8 mouse cellular contexts compared by ENCODE assay signal in the genomic region with DNA sequence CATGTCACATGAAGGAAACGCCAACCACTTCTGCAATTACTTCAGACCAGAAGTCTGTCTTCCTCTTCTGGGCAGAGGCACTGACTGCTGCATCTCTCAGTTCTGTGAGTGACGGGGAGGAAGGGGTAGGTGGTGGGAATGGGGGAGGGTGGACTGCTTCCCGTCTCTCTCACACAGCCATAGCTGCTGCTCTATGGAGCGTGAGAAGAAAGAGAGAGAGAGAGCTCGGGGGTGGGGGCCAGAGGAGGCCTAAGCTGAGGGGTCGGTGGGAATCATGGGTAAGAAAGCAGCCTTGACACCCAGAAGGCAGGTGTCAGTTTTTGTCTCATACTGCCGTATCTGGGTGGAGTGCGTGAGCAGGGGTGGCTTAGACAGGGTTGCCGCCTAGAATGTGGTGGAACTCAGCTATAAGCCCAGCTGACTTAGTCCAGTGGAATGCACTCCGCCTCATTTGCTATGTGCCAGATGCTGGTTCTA. TPM values are rescaled to one million over a fixed set of nuclear protein-coding genes. Genes with fewer than 3 reads are reported as not detected.
DNase-seq lines count a peak whose midpoint lies in the region; ATAC-seq and TF ChIP-seq lines count a peak whose summit lies in the region.

No protein-coding gene starts in this region.

- H3K27ac ChIP-seq in midbrain, embryonic 13.5 days: no peak overlapping the region
- no peak overlapping the region for H3K27ac ChIP-seq in midbrain, embryonic 15.5 days
- 0 out of 2 replicates have a peak overlapping the region, but pooled peaks have one; percentile 30 for H3K27ac ChIP-seq in limb, embryonic 10.5 days
- no peak overlapping the region for H3K27ac ChIP-seq in stomach, postnatal 0 days (replicated peaks)

- peaks cover 12% of the 10 kb centered on the region for H3K4me1 ChIP-seq in midbrain, embryonic 13.5 days (replicated peaks)
- H3K4me1 ChIP-seq in midbrain, embryonic 15.5 days: peaks cover 5% of the 10 kb centered on the region
- H3K4me1 ChIP-seq in limb, embryonic 10.5 days: peaks cover 3% of the 10 kb centered on the region; the same call in 1 of the 2 replicates
- H3K4me1 ChIP-seq in stomach, postnatal 0 days (replicated peaks; ENCODE audit: control insufficient read depth, insufficient read depth): no peaks in the 10 kb centered on the region

- ATAC-seq in midbrain, embryonic 13.5 days: peak; percentile 52; the same call in 1 of the 2 replicates
- no peak for ATAC-seq in midbrain, embryonic 15.5 days (replicated peaks)
- ATAC-seq in stomach, postnatal 0 days (ENCODE audit: low FRiP score, low TSS enrichment): 0 out of 2 replicates have a peak, but pooled peaks have one; percentile 21

- H3K9ac ChIP-seq in midbrain, embryonic 13.5 days (replicated peaks): no peak overlapping the region
- H3K9ac ChIP-seq in midbrain, embryonic 15.5 days: no peak overlapping the region
- no peak overlapping the region for H3K9ac ChIP-seq in stomach, postnatal 0 days (ENCODE audit: low read length)

- H3K27me3 ChIP-seq in midbrain, embryonic 13.5 days: no peaks in the 10 kb centered on the region
- H3K27me3 ChIP-seq in midbrain, embryonic 15.5 days (replicated peaks): no peaks in the 10 kb centered on the region
- H3K27me3 ChIP-seq in limb, embryonic 10.5 days (ENCODE audit: low read depth, poor library complexity, severe bottlenecking): no peaks in the 10 kb centered on the region
- H3K27me3 ChIP-seq in stomach, postnatal 0 days (ENCODE audit: control insufficient read depth, insufficient read depth, low read length): no peaks in the 10 kb centered on the region

- DNase-seq in heart, adult 11 months: peak; percentile 92
- DNase-seq in heart, postnatal 4 days: no peak
- no peak for DNase-seq in limb, embryonic 10.5 days (ENCODE audit: low spot score)
- DNase-seq in stomach, postnatal 0 days (ENCODE audit: low spot score): no peak
- no peak for DNase-seq in cerebellum, postnatal 10 days
- no peak for DNase-seq in gastrocnemius, adult 18-20 months (ENCODE audit: low spot score)

- no peaks in the 10 kb centered on the region for H3K9me3 ChIP-seq in midbrain, embryonic 13.5 days
- no peaks in the 10 kb centered on the region for H3K9me3 ChIP-seq in midbrain, embryonic 15.5 days
- no peaks in the 10 kb centered on the region for H3K9me3 ChIP-seq in limb, embryonic 10.5 days (replicated peaks)
- H3K9me3 ChIP-seq in stomach, postnatal 0 days (ENCODE audit: control insufficient read depth, low read length): no peaks in the 10 kb centered on the region

- TF ChIP-seq CTCF in stomach, postnatal 0 days (IDR thresholded peaks at IDR 0.05; ENCODE audit: low read depth): no peak

- no peak overlapping the region for H3K4me2 ChIP-seq in midbrain, embryonic 13.5 days (replicated peaks)
- H3K4me2 ChIP-seq in midbrain, embryonic 15.5 days: no peak overlapping the region
- H3K4me2 ChIP-seq in stomach, postnatal 0 days (replicated peaks; ENCODE audit: low read depth): no peak overlapping the region

- H3K36me3 ChIP-seq in midbrain, embryonic 13.5 days: peaks cover 54% of the 10 kb centered on the region
- H3K36me3 ChIP-seq in midbrain, embryonic 15.5 days (replicated peaks): peaks cover 16% of the 10 kb centered on the region; the same call in 1 of the 2 replicates
- peaks cover 12% of the 10 kb centered on the region; the same call in 1 of the 2 replicates for H3K36me3 ChIP-seq in limb, embryonic 10.5 days
- peaks cover 5% of the 10 kb centered on the region for H3K36me3 ChIP-seq in stomach, postnatal 0 days (ENCODE audit: control insufficient read depth, insufficient read depth, low read length)

- no peak for TF ChIP-seq EP300 in stomach, postnatal 0 days (optimal IDR thresholded peaks at IDR 0.05)

- WGBS in midbrain, embryonic 13.5 days: 30% methylated on average over 10 of the region's 10 CpGs
- 36% methylated on average over 10 of the region's 10 CpGs for WGBS in midbrain, embryonic 15.5 days
- WGBS in limb, embryonic 10.5 days: 72% methylated on average over 10 of the region's 10 CpGs
- WGBS in stomach, postnatal 0 days: 68% methylated on average over 10 of the region's 10 CpGs

- no peak overlapping the region for H3K4me3 ChIP-seq in midbrain, embryonic 13.5 days (replicated peaks)
- no peak overlapping the region for H3K4me3 ChIP-seq in midbrain, embryonic 15.5 days
- no peak overlapping the region for H3K4me3 ChIP-seq in limb, embryonic 10.5 days
- no peak overlapping the region for H3K4me3 ChIP-seq in stomach, postnatal 0 days (ENCODE audit: low read depth, low read length)

RNA-seq across cellular contexts. Expression of a gene that starts 25.6 kb away (rescaled TPM):
- total RNA-seq in heart, postnatal 4 days (2021): under 1 TPM; 0.81 to 0.88 TPM
- polyA plus RNA-seq in midbrain, embryonic 13.5 days (2015; fragmentation: Nextera tagmentation; extraction: Ambion mirVana): 0.20 and 0.23 TPM in 2 replicates
- 0.19 TPM in 1 of 2 replicates, not detected in the other for polyA plus RNA-seq in midbrain, embryonic 15.5 days (2015; fragmentation: Nextera tagmentation; extraction: Ambion mirVana)
- polyA plus RNA-seq in limb, embryonic 10.5 days (2016; fragmentation: Nextera tagmentation; extraction: Ambion mirVana): 0.80 and 1.5 TPM in 2 replicates
- polyA plus RNA-seq in stomach, postnatal 0 days (2015; fragmentation: Nextera tagmentation; extraction: Ambion mirVana): 0.50 and 0.80 TPM in 2 replicates
- total RNA-seq in gastrocnemius, adult 18-20 months (2021): not detected

RNA-seq across cellular contexts. Expression of a gene that starts 30.7 kb away (rescaled TPM):
- total RNA-seq in heart, postnatal 4 days (2021): 10 to 100 TPM; 45.0 to 59.6 TPM
- 2.7 and 3.4 TPM in 2 replicates for polyA plus RNA-seq in midbrain, embryonic 13.5 days (2015; fragmentation: Nextera tagmentation; extraction: Ambion mirVana)
- 4.7 and 6.1 TPM in 2 replicates for polyA plus RNA-seq in midbrain, embryonic 15.5 days (2015; fragmentation: Nextera tagmentation; extraction: Ambion mirVana)
- polyA plus RNA-seq in limb, embryonic 10.5 days (2016; fragmentation: Nextera tagmentation; extraction: Ambion mirVana): 3.8 and 4.3 TPM in 2 replicates
- 33.7 and 42.3 TPM in 2 replicates for polyA plus RNA-seq in stomach, postnatal 0 days (2015; fragmentation: Nextera tagmentation; extraction: Ambion mirVana)
- 1 to 10 TPM; 8.6 to 8.9 TPM for total RNA-seq in gastrocnemius, adult 18-20 months (2021)

RNA-seq across cellular contexts. Expression of a gene that starts 30.7 kb away (rescaled TPM):
- total RNA-seq in heart, postnatal 4 days (2021): 1 to 10 TPM; 7.2 to 8.0 TPM
- 67.0 and 74.1 TPM in 2 replicates for polyA plus RNA-seq in midbrain, embryonic 13.5 days (2015; fragmentation: Nextera tagmentation; extraction: Ambion mirVana)
- polyA plus RNA-seq in midbrain, embryonic 15.5 days (2015; fragmentation: Nextera tagmentation; extraction: Ambion mirVana): 110 and 117 TPM in 2 replicates
- 14.0 and 18.7 TPM in 2 replicates for polyA plus RNA-seq in limb, embryonic 10.5 days (2016; fragmentation: Nextera tagmentation; extraction: Ambion mirVana)
- polyA plus RNA-seq in stomach, postnatal 0 days (2015; fragmentation: Nextera tagmentation; extraction: Ambion mirVana): 12.4 and 13.3 TPM in 2 replicates
- total RNA-seq in gastrocnemius, adult 18-20 months (2021): 1 to 10 TPM; 2.3 to 6.1 TPM
